Mouse (Mus musculus): ENCODE measurements around the gene Cdk12. TPM values are rescaled to one million over a fixed set of nuclear protein-coding genes. Genes with fewer than 3 reads are reported as not detected.

The Cdk12 gene
- polyA plus RNA-seq, 1 experiment from 2014 or later, result 10.2 TPM

DNA sequence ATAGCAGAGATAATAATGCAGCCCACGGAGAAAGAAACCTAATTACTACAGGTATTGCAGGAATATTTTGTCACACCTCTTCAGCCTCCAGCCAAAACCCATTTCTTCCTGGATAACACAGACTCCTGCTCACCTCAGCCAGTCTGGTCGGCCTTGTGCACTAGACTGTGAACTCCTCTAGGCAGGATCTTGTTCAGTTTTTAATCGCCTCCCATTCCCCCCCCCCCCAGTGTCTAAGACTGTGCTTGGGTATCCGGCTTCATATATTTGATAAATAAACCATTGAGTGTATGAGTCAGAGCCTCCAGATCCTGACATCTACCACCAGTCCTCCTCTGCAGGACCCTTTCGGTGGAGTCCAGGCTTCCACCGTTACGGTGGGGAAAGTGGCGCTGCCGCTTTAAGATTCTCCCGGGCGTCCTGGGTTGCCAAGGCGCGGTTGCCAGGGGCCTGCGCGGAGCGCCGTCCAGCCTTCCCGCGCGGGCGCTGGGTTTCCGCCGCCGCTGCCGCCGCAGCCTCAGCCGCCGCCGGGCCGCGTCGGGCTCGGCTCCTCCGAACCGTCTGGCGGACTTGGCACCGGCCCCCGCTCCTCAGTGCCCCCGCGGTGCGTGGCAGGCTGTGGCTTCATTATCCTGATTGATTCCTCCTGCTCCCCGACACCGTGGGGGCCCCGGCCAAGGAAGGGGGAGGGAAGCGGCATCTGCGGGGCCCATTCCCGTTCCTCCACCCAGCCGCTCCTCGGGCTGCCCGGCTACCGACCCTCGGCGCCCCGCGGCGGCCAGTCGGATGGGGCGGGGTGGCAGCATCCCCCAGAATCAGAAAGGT, 91.5 kb downstream of the Cdk12 start:
- Histone ChIP-seq H3K27me3 (replicated peaks; ENCODE audit: control insufficient read depth, insufficient read depth, low read length) (no peaks in the 10 kb centered on the region), H3K27ac (ENCODE audit: low read depth, low read length) (peak overlapping the region; percentile 94), H3K4me1 (ENCODE audit: control insufficient read depth, insufficient read depth, low read length) (peaks cover 53% of the 10 kb centered on the region), H3K36me3 (ENCODE audit: control insufficient read depth, insufficient read depth, low read length) (no peaks in the 10 kb centered on the region), H3K9me3 (replicated peaks; ENCODE audit: control insufficient read depth, low read length) (no peaks in the 10 kb centered on the region), H3K4me2 (ENCODE audit: low read length) (peak overlapping the region; percentile 94), H3K4me3 (ENCODE audit: low read depth, low read length) (peak overlapping the region; percentile 65), H3K9ac (ENCODE audit: low read length) (peak overlapping the region; percentile 88)
- ATAC-seq (peak; percentile 83), DNase-seq (ENCODE audit: low spot score) (peak; percentile 89)
- WGBS, result 2% methylated on average over 57 of the region's 58 CpGs

DNA sequence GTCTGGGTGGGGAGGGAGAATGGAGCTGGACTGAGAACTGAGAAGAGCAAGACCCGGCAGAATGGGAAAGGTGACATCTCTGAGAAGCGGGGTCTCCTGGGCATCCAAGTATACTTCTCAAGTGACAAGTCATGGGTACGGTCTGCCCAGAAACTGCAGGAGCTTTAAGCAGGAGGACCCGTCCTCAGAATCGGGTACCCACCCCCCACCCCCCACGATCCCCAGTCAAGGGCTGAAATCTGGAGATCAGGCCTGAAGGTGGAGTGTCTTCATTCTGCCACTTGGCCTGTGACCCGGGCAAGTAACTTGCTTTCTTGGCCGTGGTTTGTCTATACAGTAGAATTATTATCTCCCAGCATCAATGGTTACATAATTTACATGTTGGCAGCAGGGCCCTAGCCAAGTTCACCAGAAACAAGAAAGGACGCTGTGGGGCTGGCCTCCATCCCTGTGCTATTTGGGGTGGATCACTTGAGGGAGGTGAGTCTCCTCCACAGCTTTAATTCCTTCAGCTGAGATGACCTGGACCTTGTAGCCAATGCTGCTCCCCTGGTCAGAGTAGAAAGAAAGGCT, 92.2 kb downstream of the Cdk12 start:
- H3K4me3 ChIP-seq (ENCODE audit: low read depth, low read length), result peak overlapping the region; percentile 65
- DNase-seq (ENCODE audit: low spot score), result no peak
- ATAC-seq, result peak; percentile 18; the same call in 1 of the 2 replicates
- H3K9ac ChIP-seq (ENCODE audit: low read length), result peak overlapping the region; percentile 88
- WGBS, result 4% methylated on average over 9 of the region's 9 CpGs
- no peaks in the 10 kb centered on the region for H3K27me3 ChIP-seq (replicated peaks; ENCODE audit: control insufficient read depth, insufficient read depth, low read length)
- peak overlapping the region; percentile 94 for H3K27ac ChIP-seq (ENCODE audit: low read depth, low read length)
- peak overlapping the region; percentile 94 for H3K4me2 ChIP-seq (ENCODE audit: low read length)
- H3K9me3 ChIP-seq (replicated peaks; ENCODE audit: control insufficient read depth, low read length), result no peaks in the 10 kb centered on the region
- peaks cover 49% of the 10 kb centered on the region for H3K4me1 ChIP-seq (ENCODE audit: control insufficient read depth, insufficient read depth, low read length)
- no peaks in the 10 kb centered on the region for H3K36me3 ChIP-seq (ENCODE audit: control insufficient read depth, insufficient read depth, low read length)

DNA sequence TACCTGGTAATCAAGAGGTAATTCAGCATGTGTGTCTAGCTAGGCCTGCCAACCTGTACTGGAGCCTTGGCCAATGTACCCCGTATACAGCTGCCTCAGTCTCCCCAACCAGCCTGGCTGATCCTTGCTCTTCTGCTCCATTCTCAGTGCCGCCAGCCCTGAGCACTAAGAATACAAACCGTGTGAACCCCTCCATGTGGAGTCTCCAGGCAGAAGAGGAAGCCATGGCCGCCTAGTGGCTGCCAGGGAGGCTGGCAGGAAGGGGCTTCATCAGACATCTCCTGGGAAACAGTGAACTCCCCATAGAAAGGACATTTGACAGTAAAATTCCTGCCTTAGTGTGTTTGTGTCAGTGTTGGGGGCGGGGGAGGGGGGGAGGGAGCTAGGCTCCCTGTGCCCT, 93.4 kb downstream of the Cdk12 start:
- H3K4me2 ChIP-seq (ENCODE audit: low read length), result peak overlapping the region; percentile 94
- H3K4me3 ChIP-seq (ENCODE audit: low read depth, low read length), result no peak overlapping the region
- ATAC-seq (peak; percentile 41; the same call in 1 of the 2 replicates), DNase-seq (ENCODE audit: low spot score) (peak; percentile 84)
- H3K27ac ChIP-seq (ENCODE audit: low read depth, low read length), result peak overlapping the region; percentile 94; the same call in 1 of the 2 replicates
- H3K9ac ChIP-seq (ENCODE audit: low read length), result peak overlapping the region; percentile 29; the same call in 1 of the 2 replicates
- H3K9me3 ChIP-seq (replicated peaks; ENCODE audit: control insufficient read depth, low read length), result no peaks in the 10 kb centered on the region
- no peaks in the 10 kb centered on the region for H3K36me3 ChIP-seq (ENCODE audit: control insufficient read depth, insufficient read depth, low read length)
- peaks cover 39% of the 10 kb centered on the region for H3K4me1 ChIP-seq (ENCODE audit: control insufficient read depth, insufficient read depth, low read length)
- no peaks in the 10 kb centered on the region for H3K27me3 ChIP-seq (replicated peaks; ENCODE audit: control insufficient read depth, insufficient read depth, low read length)
- under 1% methylated on average over 5 of the region's 5 CpGs for WGBS

DNA sequence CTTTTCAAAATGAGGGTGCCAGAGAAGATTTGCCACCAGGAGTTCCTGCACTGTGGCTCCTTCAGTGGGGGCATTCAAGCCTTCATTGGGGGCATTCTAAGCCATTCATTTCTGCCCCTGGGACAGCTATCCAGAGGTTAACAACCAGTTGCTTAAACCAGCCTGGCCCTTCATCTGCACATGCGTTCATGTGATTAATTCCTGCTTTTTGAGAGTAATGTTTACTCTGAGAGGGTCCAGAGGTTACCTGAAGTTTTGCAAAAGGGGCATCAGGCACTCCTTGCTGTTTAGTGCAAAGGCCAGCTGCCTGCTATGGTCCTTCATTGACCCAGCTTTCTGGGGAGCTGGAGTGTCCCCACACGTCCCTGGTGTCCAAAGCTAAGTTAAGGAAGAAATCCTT, 94.1 kb downstream of the Cdk12 start:
- ATAC-seq (no peak), DNase-seq (ENCODE audit: low spot score) (no peak)
- H3K4me1 ChIP-seq (ENCODE audit: control insufficient read depth, insufficient read depth, low read length), result peaks cover 35% of the 10 kb centered on the region
- H3K9me3 ChIP-seq (replicated peaks; ENCODE audit: control insufficient read depth, low read length), result no peaks in the 10 kb centered on the region
- peak overlapping the region; percentile 94; the same call in 1 of the 2 replicates for H3K27ac ChIP-seq (ENCODE audit: low read depth, low read length)
- H3K27me3 ChIP-seq (replicated peaks; ENCODE audit: control insufficient read depth, insufficient read depth, low read length), result no peaks in the 10 kb centered on the region
- no peaks in the 10 kb centered on the region for H3K36me3 ChIP-seq (ENCODE audit: control insufficient read depth, insufficient read depth, low read length)
- WGBS, result 72% methylated on average over 2 of the region's 2 CpGs
- H3K4me3 ChIP-seq (ENCODE audit: low read depth, low read length), result no peak overlapping the region
- H3K4me2 ChIP-seq (ENCODE audit: low read length), result no peak overlapping the region
- H3K9ac ChIP-seq (ENCODE audit: low read length), result peak overlapping the region; percentile 29; the same call in 1 of the 2 replicates

DNA sequence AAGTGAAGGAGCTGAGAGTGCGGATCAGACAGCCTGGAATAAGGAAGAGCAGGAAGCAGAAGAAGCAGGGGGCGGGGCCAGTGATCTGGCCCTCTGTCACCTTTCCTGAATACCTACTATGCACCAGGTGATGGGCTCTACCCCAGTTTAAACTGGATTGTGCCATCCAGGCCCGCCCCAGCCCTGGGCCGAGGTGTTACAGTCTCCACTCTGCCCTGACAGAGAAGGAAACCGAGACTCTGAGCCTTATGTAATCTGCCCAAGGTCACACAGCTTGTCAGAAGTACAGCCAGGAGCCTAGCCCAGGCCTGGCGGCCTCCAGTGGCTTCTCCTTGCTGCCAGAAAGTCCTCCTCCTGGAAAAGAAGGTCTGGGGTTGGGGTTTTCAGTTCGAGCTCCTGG, 94.9 kb downstream of the Cdk12 start:
- WGBS, result 23% methylated on average over 7 of the region's 7 CpGs
- Histone ChIP-seq H3K9me3 (replicated peaks; ENCODE audit: control insufficient read depth, low read length) (no peaks in the 10 kb centered on the region), H3K4me2 (ENCODE audit: low read length) (no peak overlapping the region), H3K4me1 (ENCODE audit: control insufficient read depth, insufficient read depth, low read length) (peaks cover 35% of the 10 kb centered on the region), H3K4me3 (ENCODE audit: low read depth, low read length) (no peak overlapping the region), H3K9ac (ENCODE audit: low read length) (0 out of 2 replicates have a peak overlapping the region, but pooled peaks have one; percentile 47), H3K27me3 (replicated peaks; ENCODE audit: control insufficient read depth, insufficient read depth, low read length) (no peaks in the 10 kb centered on the region), H3K27ac (ENCODE audit: low read depth, low read length) (no peak overlapping the region), H3K36me3 (ENCODE audit: control insufficient read depth, insufficient read depth, low read length) (no peaks in the 10 kb centered on the region)
- ATAC-seq (no peak), DNase-seq (ENCODE audit: low spot score) (no peak)

DNA sequence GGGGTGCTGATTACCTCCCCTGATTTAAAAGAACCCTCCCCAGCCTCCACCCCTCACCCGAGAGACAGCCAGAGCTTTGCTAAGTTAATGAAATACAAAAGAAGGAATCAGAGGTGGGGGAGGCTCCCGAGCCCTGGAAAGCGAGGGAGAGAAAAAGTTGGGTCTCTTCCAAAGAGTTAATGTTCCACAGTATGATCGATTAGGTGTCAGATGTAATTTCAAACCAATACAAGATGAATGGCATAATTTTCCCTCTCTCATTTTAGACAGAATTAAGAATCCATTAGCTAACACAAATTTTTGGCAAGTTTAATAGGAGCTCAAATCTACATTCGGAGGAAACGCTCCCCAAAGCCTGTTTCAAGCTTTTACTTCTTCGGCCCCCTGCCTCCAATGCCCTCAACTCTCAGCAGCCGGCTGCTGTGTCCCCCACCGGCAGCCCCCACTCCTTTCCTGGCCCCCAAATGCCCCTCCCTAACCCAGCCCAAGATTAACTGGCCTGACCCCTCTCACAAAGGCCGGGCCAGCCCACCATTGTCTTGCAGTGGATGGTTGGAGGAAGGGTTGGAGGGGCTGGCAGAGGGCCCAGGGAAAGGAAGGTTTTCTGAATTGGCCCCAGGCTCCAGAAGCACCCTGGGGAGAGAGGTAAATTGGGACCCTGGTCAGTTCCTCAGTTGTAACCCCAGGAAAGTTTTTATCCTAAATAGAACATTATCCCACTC, 95.8 kb downstream of the Cdk12 start:
- H3K27me3 ChIP-seq (replicated peaks; ENCODE audit: control insufficient read depth, insufficient read depth, low read length), result no peaks in the 10 kb centered on the region
- peak overlapping the region; percentile 47; the same call in 1 of the 2 replicates for H3K9ac ChIP-seq (ENCODE audit: low read length)
- H3K4me2 ChIP-seq (ENCODE audit: low read length), result no peak overlapping the region
- H3K27ac ChIP-seq (ENCODE audit: low read depth, low read length), result no peak overlapping the region
- no peak overlapping the region for H3K4me3 ChIP-seq (ENCODE audit: low read depth, low read length)
- WGBS, result 3% methylated on average over 10 of the region's 10 CpGs
- peaks cover 30% of the 10 kb centered on the region for H3K4me1 ChIP-seq (ENCODE audit: control insufficient read depth, insufficient read depth, low read length)
- no peaks in the 10 kb centered on the region for H3K36me3 ChIP-seq (ENCODE audit: control insufficient read depth, insufficient read depth, low read length)
- no peak for ATAC-seq
- H3K9me3 ChIP-seq (replicated peaks; ENCODE audit: control insufficient read depth, low read length), result no peaks in the 10 kb centered on the region
- DNase-seq (ENCODE audit: low spot score), result no peak

DNA sequence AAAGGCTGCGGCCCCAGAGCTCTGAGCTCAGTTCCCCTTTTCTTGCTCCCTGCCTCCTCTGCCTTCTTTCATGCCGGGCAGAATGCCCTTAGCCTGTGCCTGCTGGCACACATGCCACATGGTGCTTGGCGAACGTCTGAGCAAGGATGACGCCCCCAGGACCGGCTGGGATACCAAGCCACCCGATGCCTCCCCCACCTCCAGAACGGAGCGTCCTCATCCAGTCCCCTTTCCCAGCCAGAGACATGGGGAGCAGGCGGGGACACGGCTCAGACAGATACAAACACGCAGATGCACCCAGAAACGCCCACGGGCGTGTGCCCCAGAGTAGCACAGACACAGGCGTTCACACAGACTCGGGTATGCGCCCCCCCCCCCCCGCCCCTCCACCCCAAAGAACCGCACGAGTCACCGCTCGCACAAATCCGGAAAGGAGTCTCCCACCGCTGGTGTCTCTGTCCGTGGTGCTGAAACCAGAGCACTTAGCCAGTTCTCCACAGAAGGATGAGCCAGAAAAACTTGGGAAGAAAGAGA, 111.0 kb downstream of the Cdk12 start:
- Histone ChIP-seq H3K4me3 (ENCODE audit: low read depth, low read length) (peak overlapping the region; percentile 2; the same call in 1 of the 2 replicates), H3K36me3 (ENCODE audit: control insufficient read depth, insufficient read depth, low read length) (no peaks in the 10 kb centered on the region), H3K27me3 (replicated peaks; ENCODE audit: control insufficient read depth, insufficient read depth, low read length) (peaks cover 50% of the 10 kb centered on the region), H3K9ac (ENCODE audit: low read length) (peak overlapping the region; percentile 21; the same call in 1 of the 2 replicates), H3K4me2 (ENCODE audit: low read length) (peak overlapping the region; percentile 32), H3K9me3 (replicated peaks; ENCODE audit: control insufficient read depth, low read length) (no peaks in the 10 kb centered on the region), H3K27ac (ENCODE audit: low read depth, low read length) (peak overlapping the region; percentile 49; the same call in 1 of the 2 replicates), H3K4me1 (ENCODE audit: control insufficient read depth, insufficient read depth, low read length) (peaks cover 10% of the 10 kb centered on the region)
- DNase-seq (ENCODE audit: low spot score) (peak; percentile 69), ATAC-seq (peak; percentile 64)
- under 1% methylated on average over 26 of the region's 26 CpGs for WGBS

DNA sequence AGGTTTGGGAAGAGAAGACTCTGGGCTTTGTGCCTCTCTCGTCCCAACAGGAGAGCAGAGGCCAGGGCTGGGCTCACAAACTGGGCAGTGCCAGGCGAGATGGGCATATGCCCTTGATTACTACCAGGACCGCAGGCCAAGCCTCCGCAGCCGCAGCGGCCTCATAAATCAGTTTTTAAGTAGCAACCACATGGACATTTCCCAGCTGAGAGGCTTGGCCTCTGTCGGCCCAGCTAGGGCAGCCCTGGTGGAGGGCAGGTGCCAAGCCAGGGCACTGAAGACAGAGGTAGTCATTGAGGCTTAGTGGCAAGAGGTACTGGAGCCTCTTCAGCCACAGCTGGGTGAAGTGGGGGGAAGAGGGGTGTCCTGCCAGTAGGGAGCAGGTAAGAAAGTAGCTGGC, 114.6 kb downstream of the Cdk12 start:
- peaks cover 27% of the 10 kb centered on the region for H3K4me1 ChIP-seq (ENCODE audit: control insufficient read depth, insufficient read depth, low read length)
- peaks cover 69% of the 10 kb centered on the region for H3K27me3 ChIP-seq (replicated peaks; ENCODE audit: control insufficient read depth, insufficient read depth, low read length)
- ATAC-seq (no peak), DNase-seq (ENCODE audit: low spot score) (no peak)
- peak overlapping the region; percentile 17; the same call in 1 of the 2 replicates for H3K9ac ChIP-seq (ENCODE audit: low read length)
- no peaks in the 10 kb centered on the region for H3K36me3 ChIP-seq (ENCODE audit: control insufficient read depth, insufficient read depth, low read length)
- H3K4me3 ChIP-seq (ENCODE audit: low read depth, low read length), result no peak overlapping the region
- WGBS, result 2% methylated on average over 7 of the region's 7 CpGs
- H3K9me3 ChIP-seq (replicated peaks; ENCODE audit: control insufficient read depth, low read length), result no peaks in the 10 kb centered on the region
- H3K27ac ChIP-seq (ENCODE audit: low read depth, low read length), result peak overlapping the region; percentile 95
- H3K4me2 ChIP-seq (ENCODE audit: low read length), result peak overlapping the region; percentile 41
